Mouse (Mus musculus) induced T-regulatory cell, adult 2 months (primary cell): ENCODE data around the gene Pcyt2.
A peak's percentile ranks its signal among the peaks of the same experiment; 100 is the strongest.

Experiments
- DNase-seq: peaks from one replicate; pipeline ENCODE4 v3.0.0-alpha.2; 2012; ENCODE audit warnings: low read depth

Gene Pcyt2

DNA sequence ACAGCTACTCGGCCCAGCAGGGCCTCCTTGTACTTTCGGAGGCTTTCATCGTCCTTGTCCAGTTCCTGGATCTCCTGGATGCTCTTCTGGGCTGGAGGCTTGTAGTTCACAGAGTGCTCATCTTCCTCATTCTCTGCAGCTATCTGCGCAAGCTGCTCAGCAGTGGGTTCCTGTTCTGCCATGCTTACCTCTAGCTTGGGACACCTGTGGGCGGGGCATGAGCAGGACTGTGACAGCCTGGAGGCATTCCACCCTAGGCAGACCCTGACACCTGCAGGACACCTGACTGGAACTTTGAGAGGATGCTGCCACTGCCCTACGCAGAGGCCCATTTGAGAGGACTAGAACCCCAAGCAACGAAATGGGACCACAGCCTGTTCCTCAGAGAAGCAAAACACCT, 37.5 kb downstream of the Pcyt2 start:
- DNase-seq: peak; percentile 60

- peak; percentile 91 for DNase-seq
Observed at GRCm38 (mm10) chr11:120579316-120580107, 38.2 kb downstream of the Pcyt2 start.

DNA sequence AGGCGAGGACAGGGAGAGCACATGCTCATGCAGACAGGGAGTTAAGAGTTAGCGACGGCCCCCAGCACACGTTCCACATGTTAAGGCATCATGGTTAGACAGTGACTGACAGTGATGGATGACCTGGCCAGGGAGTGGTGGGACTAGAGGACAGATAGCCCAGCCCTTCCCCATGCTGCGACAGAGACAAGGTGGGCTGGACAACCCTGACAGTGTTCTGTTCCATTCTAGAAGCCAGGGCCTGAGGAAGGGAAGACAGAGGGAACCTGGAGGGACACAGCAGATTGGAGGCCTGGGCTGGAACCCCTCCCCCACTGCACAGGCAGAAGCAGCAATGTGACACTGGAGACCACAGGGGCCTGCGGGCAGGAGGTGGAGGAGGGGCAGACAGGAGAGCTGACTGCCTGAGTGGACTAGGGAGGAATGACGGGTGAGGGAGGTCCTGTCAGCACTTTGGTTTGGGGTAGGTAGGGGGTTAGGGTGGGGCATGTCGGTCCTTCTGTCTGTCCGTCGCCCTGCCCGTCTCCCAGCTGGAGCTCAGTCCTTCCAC, 39.0 kb downstream of the Pcyt2 start:
- DNase-seq: no peak

- DNase-seq: no peak
Observed at GRCm38 (mm10) chr11:120578024-120578693, 39.6 kb downstream of the Pcyt2 start.

- peak; percentile 70 for DNase-seq
Observed at GRCm38 (mm10) chr11:120577211-120578023, 40.3 kb downstream of the Pcyt2 start.

GRCm38 (mm10) chr11:120576365-120576981, 41.3 kb downstream of the Pcyt2 start:
- no peak for DNase-seq

DNA sequence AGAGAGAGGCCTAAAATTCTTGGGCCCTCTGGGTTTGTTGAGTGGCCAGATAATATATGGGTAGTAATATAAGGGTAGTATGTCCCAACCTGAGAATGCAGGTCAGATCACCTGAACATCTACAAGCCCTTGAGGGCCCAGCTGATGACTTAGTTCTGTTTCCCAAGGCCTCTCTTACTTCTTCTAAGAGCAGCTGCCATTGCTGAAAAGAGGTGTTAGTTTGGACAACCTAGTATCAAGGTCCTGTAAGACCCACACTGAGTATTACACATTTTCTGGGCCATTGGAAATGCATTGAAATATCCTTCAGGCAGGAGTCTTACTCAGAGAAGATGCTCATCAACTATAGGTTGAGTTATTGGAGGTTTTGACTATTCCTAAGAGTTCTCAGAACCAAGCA, 41.8 kb downstream of the Pcyt2 start:
- DNase-seq: no peak

- no peak for DNase-seq
Observed at GRCm38 (mm10) chr11:120575046-120575445, 42.7 kb downstream of the Pcyt2 start.

GRCm38 (mm10) chr11:120574278-120574600, 43.5 kb downstream of the Pcyt2 start:
- DNase-seq: peak; percentile 53

DNA sequence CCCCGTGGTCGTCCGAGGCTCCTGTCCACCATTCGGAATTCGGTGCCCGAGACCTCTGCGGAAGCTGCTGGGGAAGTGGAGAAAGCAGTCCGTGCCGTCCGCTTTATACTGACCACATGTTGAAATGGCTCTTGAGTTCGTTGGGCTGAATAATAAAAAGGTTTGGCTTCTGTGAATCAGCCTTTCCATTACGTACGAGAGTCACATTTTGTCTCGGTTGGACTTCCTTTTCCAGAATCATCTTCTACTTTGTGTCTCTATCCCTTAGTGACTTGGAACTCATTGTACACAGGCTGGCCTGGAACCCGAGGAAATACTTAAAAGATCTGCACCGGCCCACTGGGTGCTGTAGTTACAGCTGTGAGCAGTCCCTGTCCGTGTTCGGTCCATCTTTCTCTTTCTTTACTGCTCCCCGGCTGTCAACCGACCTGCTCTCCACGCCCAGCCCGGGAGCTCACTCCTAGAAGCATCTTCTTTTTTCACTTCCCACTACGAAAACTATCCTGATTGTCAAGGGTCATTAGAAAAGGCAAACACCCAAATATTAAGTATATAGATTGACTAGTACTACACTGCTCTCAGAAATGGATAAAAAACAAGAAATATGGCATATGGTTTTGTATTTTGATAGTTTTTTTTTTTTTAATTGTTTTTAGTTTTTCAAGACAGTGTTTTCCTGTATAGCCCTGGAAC, 44.0 kb downstream of the Pcyt2 start:
- DNase-seq: peak; percentile 87

DNA sequence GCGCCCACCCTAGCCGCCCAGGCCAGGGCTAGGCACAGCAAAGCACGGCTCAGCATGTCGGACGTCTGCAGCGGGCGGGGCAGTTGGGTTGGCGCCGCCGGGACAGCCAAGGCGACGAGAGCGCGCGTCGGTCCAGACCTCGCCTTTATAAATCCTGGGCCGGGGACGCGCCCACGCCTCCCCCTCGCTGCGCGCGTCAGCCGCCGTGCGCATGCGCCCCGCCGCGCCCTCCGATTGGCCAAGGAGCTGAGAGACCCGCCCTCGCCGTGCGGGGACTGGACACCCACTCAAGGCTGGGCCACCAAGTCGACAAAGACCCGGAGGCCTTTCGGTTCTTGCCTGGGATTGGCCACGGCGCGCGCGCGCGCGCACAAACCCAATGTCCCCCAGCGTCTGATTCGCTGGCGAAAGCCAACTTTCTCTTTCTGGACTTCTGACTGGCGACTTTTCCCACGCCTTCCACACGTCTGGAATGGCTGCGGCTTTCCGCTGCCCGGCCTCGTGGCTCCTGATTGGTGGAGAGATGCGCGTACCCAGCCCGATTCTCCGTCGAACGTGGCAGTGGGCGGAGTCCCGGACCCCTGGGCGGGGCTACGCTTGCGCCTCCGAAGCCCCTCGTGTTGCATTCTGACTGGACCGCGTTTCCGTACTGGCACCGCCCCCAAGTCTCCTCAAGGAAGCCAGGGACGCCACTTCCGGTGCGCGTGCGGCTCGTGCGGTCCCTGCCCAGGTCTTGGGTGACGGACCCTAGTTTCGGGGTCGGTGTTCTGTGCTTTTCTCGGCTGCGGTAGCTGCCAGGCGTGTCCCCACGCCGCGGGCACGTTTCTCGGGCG, 44.8 kb downstream of the Pcyt2 start, which contains the start of gene P4hb:
TSS of gene P4hb (minus strand) at position 502 of the 833 bp plus-strand sequence.
- peak; percentile 98 for DNase-seq

- DNase-seq: no peak
Observed at GRCm38 (mm10) chr11:120572417-120572751, 45.4 kb downstream of the Pcyt2 start.

DNA sequence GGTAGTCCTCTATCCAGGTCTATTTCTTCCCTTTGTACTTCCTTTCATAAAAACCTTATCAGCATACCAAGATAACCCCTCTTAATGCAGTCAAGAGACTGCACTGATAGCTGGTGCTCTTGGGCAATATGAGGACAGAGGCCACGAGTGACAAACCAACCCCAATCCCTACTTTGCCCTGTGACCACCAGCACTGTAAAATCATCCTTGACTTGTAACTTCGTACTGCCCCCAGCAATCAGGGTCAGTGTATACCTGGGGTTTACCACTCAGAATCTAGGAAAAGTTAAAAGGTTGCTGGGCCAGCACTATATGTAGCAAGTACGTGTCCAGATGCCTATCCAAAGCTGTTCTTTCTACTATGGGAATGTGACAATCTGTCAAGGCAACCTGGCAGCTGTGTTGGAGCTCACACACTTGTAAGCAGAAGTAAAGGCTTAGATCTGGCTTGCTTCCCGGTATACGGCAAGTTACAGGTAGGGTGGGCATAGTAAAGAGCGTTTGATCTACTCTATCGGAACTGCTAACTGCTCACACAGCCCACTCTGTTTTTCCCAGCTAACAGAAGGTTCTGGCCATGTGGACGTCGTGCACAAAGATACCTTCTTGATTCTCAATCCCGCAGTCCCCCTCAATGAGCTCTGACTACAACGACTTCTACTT, 45.9 kb downstream of the Pcyt2 start:
- no peak for DNase-seq

GRCm38 (mm10) chr11:120571122-120571521, 46.6 kb downstream of the Pcyt2 start:
- DNase-seq: no peak

- no peak for DNase-seq
Observed at GRCm38 (mm10) chr11:120568324-120568723, 49.4 kb downstream of the Pcyt2 start.

DNA sequence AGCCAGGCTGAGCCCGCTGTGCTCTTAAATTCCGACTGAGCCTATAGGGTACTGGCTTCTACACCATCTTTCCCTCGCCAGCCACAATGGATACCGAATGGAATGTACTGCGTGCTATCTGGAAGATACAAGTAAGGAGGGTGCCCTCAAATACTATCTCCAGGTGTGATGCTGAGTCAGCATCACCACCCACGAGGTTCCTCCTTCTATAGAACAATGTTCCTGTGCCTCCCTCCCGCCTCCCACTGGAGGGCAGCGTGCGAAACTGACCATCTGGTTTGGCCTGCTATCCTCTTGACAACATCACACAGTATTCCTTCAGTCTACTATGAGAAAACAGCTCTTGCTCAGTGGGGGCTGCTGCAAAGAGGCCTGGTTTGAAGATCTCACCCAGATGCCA, 52.6 kb downstream of the Pcyt2 start:
- no peak for DNase-seq

GRCm38 (mm10) chr11:120562949-120563348, 54.8 kb downstream of the Pcyt2 start:
- no peak for DNase-seq

DNA sequence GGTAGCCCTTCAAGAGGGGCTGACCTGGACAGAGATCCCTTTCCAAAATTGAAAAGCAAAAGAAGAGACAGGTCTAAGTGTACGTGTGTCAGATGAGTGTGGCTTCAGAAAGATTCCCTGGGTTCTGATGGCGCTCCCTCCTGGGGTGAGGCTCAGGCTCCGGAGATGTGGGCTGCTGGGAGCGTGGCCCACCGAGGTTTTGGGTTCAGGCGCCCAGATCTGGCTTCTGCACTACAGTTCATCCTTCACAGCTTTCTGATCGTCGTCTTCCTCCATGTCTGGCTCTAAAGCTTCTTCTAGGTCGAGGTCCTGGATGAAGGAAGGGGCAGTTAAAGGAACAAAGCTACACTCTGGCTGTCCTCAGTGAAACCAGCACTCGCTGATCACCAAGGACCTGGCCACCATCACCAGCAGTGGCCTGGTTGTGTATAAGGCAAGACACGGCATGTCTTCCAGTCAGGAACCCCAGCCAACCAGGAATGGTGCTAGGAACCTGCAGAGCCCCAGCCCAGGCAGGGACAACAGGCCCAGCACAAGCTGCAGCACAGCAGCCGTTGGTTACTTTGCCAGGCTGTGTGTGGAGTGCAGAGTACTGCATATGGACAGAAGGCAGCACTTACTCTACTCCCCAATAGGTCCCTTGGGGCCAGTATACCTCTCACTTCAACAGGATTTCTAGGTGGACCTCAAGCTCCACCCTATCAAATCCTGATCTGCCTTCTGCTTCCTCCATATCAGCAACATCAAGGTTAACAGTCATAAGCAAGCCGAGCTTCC, 56.6 kb downstream of the Pcyt2 start:
- DNase-seq: no peak
